Mouse (Mus musculus): ENCODE data around the gene Fbxw10.

Gene Fbxw10

GRCm38 (mm10) chr11:62825222-62826105 lies 21.4 kb upstream of the Fbxw10 start:
- POLR2A ChIA-PET: interaction anchor here in 3 of 4 experiments (0.7 to 4.7 kb wide), 12 partner anchors 10 to 388 kb away, joined by 3 to 27 read pairs (median 3); partner anchors contain the start of genes Fbxw10 (in 3 of the 3), Tvp23b (in 1 of the 3) and Ubb (in 1 of the 3)
- CTCF ChIA-PET: interaction anchor here in 2 of 4 experiments (0.6 to 1.5 kb wide), 3 partner anchors 69 to 310 kb away, joined by 3 to 6 read pairs (median 4); no protein-coding TSS in a partner anchor

- CTCF ChIA-PET: interaction anchor here in 1 of 4 experiments (1.4 kb wide), 1 partner anchor 70 kb away, joined by 4 read pairs; no protein-coding TSS in a partner anchor
- POLR2A ChIA-PET: interaction anchor here in 2 of 4 experiments (0.7 to 4.7 kb wide), 10 partner anchors 11 to 387 kb away, joined by 3 to 27 read pairs (median 3); partner anchors contain the start of genes Fbxw10 (in 2 of the 2), Tvp23b (in 1 of the 2) and Ubb (in 1 of the 2)
Measured at GRCm38 (mm10) chr11:62826106-62826733, 20.6 kb upstream of the Fbxw10 start.

- ChIA-PET POLR2A (no interaction called here), CTCF (no interaction called here)
Measured at GRCm38 (mm10) chr11:62827135-62827534, 19.7 kb upstream of the Fbxw10 start.

- CTCF ChIA-PET: no interaction called here
- POLR2A ChIA-PET: interaction anchor here in 2 of 4 experiments (0.6 to 1.1 kb wide), 2 partner anchors 18 to 56 kb away, joined by 3 to 6 read pairs; no protein-coding TSS in a partner anchor
Measured at GRCm38 (mm10) chr11:62827911-62828310, 19.0 kb upstream of the Fbxw10 start.

- ChIA-PET CTCF (no interaction called here), POLR2A (interaction anchor here in 2 of 4 experiments (0.5 to 2.8 kb wide), 5 partner anchors 10 to 1783 kb away, joined by 3 to 8 read pairs (median 4); partner anchors contain the start of genes Fbxw10 (in 1 of the 2) and Trim16 (in 1 of the 2))
Measured at GRCm38 (mm10) chr11:62830387-62830786, 16.5 kb upstream of the Fbxw10 start.

GRCm38 (mm10) chr11:62831906-62832305 lies 15.0 kb upstream of the Fbxw10 start:
- POLR2A ChIA-PET: interaction anchor here in 1 of 4 experiments (2.8 kb wide), 1 partner anchor 12 kb away, joined by 8 read pairs; the partner anchor contains the start of gene Trim16
- CTCF ChIA-PET: no interaction called here

GRCm38 (mm10) chr11:62844562-62844961 lies 2.3 kb upstream of the Fbxw10 start:
- ChIA-PET CTCF (no interaction called here), POLR2A (interaction anchor here (0.7 to 4.4 kb wide), 22 partner anchors 8 to 295 kb away, joined by 3 to 70 read pairs (median 6); partner anchors contain the start of genes Tvp23b (in 3 of the 4), Trim16 (in 2 of the 4) and Zfp286 (in 1 of the 4))

- ChIA-PET POLR2A (interaction anchor here (0.7 to 4.4 kb wide), 54 partner anchors 9 to 296 kb away, joined by 3 to 70 read pairs (median 4); partner anchors contain the start of genes Tvp23b (in 4 of the 4), Zfp286 (in 4 of the 4), Trim16 (in 3 of the 4) and Ubb (in 3 of the 4)), CTCF (interaction anchor here (0.6 to 1.8 kb wide), 7 partner anchors 10 to 89 kb away, joined by 3 to 7 read pairs (median 4); no protein-coding TSS in a partner anchor)
Measured at GRCm38 (mm10) chr11:62845730-62846129, 1.1 kb upstream of the Fbxw10 start.

GRCm38 (mm10) chr11:62847655-62848191 lies 854 bp downstream of the Fbxw10 start:
- ChIA-PET CTCF (interaction anchor here (0.6 to 1.0 kb wide), 9 partner anchors 25 to 484 kb away, joined by 3 to 5 read pairs (median 3); partner anchors contain the start of gene Tvp23b (in 1 of the 4)), POLR2A (interaction anchor here (0.5 to 4.4 kb wide), 19 partner anchors 10 to 1114 kb away, joined by 3 to 27 read pairs (median 3); partner anchors contain the start of genes Trim16 (in 3 of the 4), Tvp23b (in 3 of the 4) and Zfp286 (in 2 of the 4))

- POLR2A ChIA-PET: interaction anchor here (0.6 to 2.0 kb wide), 16 partner anchors 9 to 1114 kb away, joined by 3 to 14 read pairs (median 3); partner anchors contain the start of genes Trim16 (in 3 of the 4), Tvp23b (in 3 of the 4) and Zfp286 (in 2 of the 4)
- CTCF ChIA-PET: interaction anchor here (0.6 to 1.0 kb wide), 11 partner anchors 24 to 483 kb away, joined by 3 to 5 read pairs (median 3); partner anchors contain the start of gene Tvp23b (in 1 of the 4)
Measured at GRCm38 (mm10) chr11:62848301-62848700, 1.4 kb downstream of the Fbxw10 start.

- ChIA-PET CTCF (interaction anchor here in 2 of 4 experiments (0.9 to 1.2 kb wide), 3 partner anchors 31 to 94 kb away, joined by 3 to 5 read pairs (median 3); partner anchors contain the start of gene Trim16 (in 1 of the 2)), POLR2A (interaction anchor here in 3 of 4 experiments (0.6 to 1.6 kb wide), 6 partner anchors 22 to 191 kb away, joined by 3 to 4 read pairs (median 3); partner anchors contain the start of genes Tvp23b (in 1 of the 3) and Zfp286 (in 1 of the 3))
Measured at GRCm38 (mm10) chr11:62851199-62851598, 4.3 kb downstream of the Fbxw10 start.

- ChIA-PET POLR2A (interaction anchor here in 1 of 4 experiments (0.9 to 1.5 kb wide), 3 partner anchors 8 to 26 kb away, joined by 4 read pairs; partner anchors contain the start of gene Tvp23b), CTCF (interaction anchor here in 2 of 4 experiments (0.6 kb wide), 2 partner anchors 209 to 1810 kb away, joined by 3 to 5 read pairs; no protein-coding TSS in a partner anchor)
Measured at GRCm38 (mm10) chr11:62853334-62853733, 6.5 kb downstream of the Fbxw10 start.

- ChIA-PET POLR2A (no interaction called here), CTCF (interaction anchor here in 1 of 4 experiments (0.7 kb wide), 1 partner anchor 267 kb away, joined by 3 read pairs; no protein-coding TSS in a partner anchor)
Measured at GRCm38 (mm10) chr11:62865562-62865961, 18.7 kb downstream of the Fbxw10 start.

- CTCF ChIA-PET: no interaction called here
- POLR2A ChIA-PET: interaction anchor here in 1 of 4 experiments (1.3 to 3.1 kb wide), 2 partner anchors 10 to 12 kb away, joined by 3 to 14 read pairs; partner anchors contain the start of gene Tvp23b
Measured at GRCm38 (mm10) chr11:62866685-62867084, 19.8 kb downstream of the Fbxw10 start.

GRCm38 (mm10) chr11:62869201-62869600 lies 22.3 kb downstream of the Fbxw10 start:
- ChIA-PET POLR2A (interaction anchor here in 1 of 4 experiments (3.1 kb wide), 1 partner anchor 10 kb away, joined by 14 read pairs; the partner anchor contains the start of gene Tvp23b), CTCF (no interaction called here)

GRCm38 (mm10) chr11:62869715-62870371 lies 23.0 kb downstream of the Fbxw10 start:
- CTCF ChIA-PET: no interaction called here

GRCm38 (mm10) chr11:62873479-62873878 lies 26.6 kb downstream of the Fbxw10 start:
- CTCF ChIA-PET: interaction anchor here in 1 of 4 experiments (1.2 kb wide), 1 partner anchor 41 kb away, joined by 3 read pairs; no protein-coding TSS in a partner anchor
- POLR2A ChIA-PET: interaction anchor here in 2 of 4 experiments (1.0 to 2.0 kb wide), 5 partner anchors 22 to 378 kb away, joined by 3 to 5 read pairs (median 4); partner anchors contain the start of gene Fbxw10 (in 2 of the 2)

More at GRCm38 (mm10) chr11:62869715-62870371, 23.0 kb downstream of the Fbxw10 start:
- POLR2A ChIA-PET: interaction anchor here in 2 of 4 experiments (1.0 to 1.1 kb wide), 2 partner anchors 9 to 10 kb away, joined by 3 read pairs; partner anchors contain the start of gene Tvp23b (in 2 of the 2)
